10 mouse cellular contexts compared by ENCODE assay signal in the genomic region with DNA sequence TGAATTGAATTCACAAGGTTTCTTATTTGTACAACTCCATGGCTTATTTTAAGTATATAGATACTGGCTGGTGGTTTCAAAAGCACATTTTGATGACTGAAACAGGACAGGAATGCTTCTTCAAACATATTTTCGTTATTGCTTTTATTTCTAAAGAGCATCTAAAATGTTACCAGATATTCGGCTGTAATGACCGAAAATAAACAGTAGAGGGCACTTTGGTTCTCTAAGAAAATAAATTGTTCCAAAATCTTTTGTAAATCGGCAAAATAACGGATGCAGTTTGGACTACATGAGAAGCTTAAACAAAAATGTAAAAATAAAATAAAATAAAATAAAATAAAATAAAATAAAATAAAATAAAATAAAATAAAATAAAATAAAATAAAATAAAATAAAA.
DNase-seq lines count a peak whose midpoint lies in the region; ATAC-seq and TF ChIP-seq lines count a peak whose summit lies in the region.
"Had no signal": no experiment of that assay in that cellular context is flagged by ENCODE, and none has a peak within 500 bp of the region (broad histone marks: within the 10 kb centered on the region; RNA-seq: fewer than 3 reads in every experiment).

No protein-coding gene starts in this region.

- H3K4me1 ChIP-seq in kidney, postnatal 0 days (replicated peaks; ENCODE audit: insufficient read depth, low read length), result 0 out of 2 replicates have a peak, but pooled peaks cover 4% of the 10 kb centered on the region
- peaks cover 15% of the 10 kb centered on the region; the same call in 1 of the 2 replicates for H3K4me1 ChIP-seq in G1E (ENCODE audit: insufficient read depth, low read depth, low read length)
- H3K4me1 ChIP-seq in kidney, embryonic 14.5 days (ENCODE audit: control insufficient read depth, insufficient read depth, low read length), result no peaks in the 10 kb centered on the region
- H3K4me1 ChIP-seq: embryonic facial prominence, embryonic 15.5 days had no signal

- H3K9me3 ChIP-seq in kidney, postnatal 0 days (replicated peaks; ENCODE audit: low read length), result no peaks in the 10 kb centered on the region
- no peaks in the 10 kb centered on the region for H3K9me3 ChIP-seq in G1E (replicated peaks)
- H3K9me3 ChIP-seq in kidney, embryonic 14.5 days (ENCODE audit: control insufficient read depth, low read length), result no peaks in the 10 kb centered on the region
- H3K9me3 ChIP-seq: embryonic facial prominence, embryonic 15.5 days had no signal

- no peak overlapping the region for H3K4me2 ChIP-seq in kidney, postnatal 0 days (ENCODE audit: low read length)
- H3K4me2 ChIP-seq in kidney, embryonic 14.5 days (replicated peaks; ENCODE audit: low read depth, low read length), result no peak overlapping the region
- H3K4me2 ChIP-seq: embryonic facial prominence, embryonic 15.5 days had no signal

- H3K36me3 ChIP-seq in kidney, postnatal 0 days (ENCODE audit: insufficient read depth, low read length), result no peaks in the 10 kb centered on the region
- no peaks in the 10 kb centered on the region for H3K36me3 ChIP-seq in G1E (replicated peaks)
- H3K36me3 ChIP-seq in kidney, embryonic 14.5 days (ENCODE audit: control insufficient read depth, insufficient read depth, low read length), result no peaks in the 10 kb centered on the region
- H3K36me3 ChIP-seq: embryonic facial prominence, embryonic 15.5 days had no signal

- no peak overlapping the region for H3K4me3 ChIP-seq in kidney, postnatal 0 days (replicated peaks; ENCODE audit: low read depth, low read length)
- no peak overlapping the region for H3K4me3 ChIP-seq in G1E (ENCODE audit: low read depth, low read length)
- H3K4me3 ChIP-seq in kidney, embryonic 14.5 days (ENCODE audit: low read length), result no peak overlapping the region
- H3K4me3 ChIP-seq: embryonic facial prominence, embryonic 15.5 days; myocyte had no signal

- no peaks in the 10 kb centered on the region for H3K27me3 ChIP-seq in kidney, postnatal 0 days (ENCODE audit: insufficient read depth, low read length)
- no peaks in the 10 kb centered on the region for H3K27me3 ChIP-seq in G1E (ENCODE audit: insufficient read depth, low read length)
- no peaks in the 10 kb centered on the region for H3K27me3 ChIP-seq in kidney, embryonic 14.5 days (ENCODE audit: control insufficient read depth, insufficient read depth, low read length)
- H3K27me3 ChIP-seq: embryonic facial prominence, embryonic 15.5 days had no signal

- no peak overlapping the region for H3K27ac ChIP-seq in kidney, postnatal 0 days
- no peak overlapping the region for H3K27ac ChIP-seq in kidney, embryonic 14.5 days (ENCODE audit: low read depth, low read length)
- H3K27ac ChIP-seq: embryonic facial prominence, embryonic 15.5 days had no signal

- WGBS in kidney, postnatal 0 days, result 17% methylated on average over 5 of the region's 5 CpGs
- whole genome bisulfite sequencing in kidney, embryonic 14.5 days, result 18% methylated on average over 5 of the region's 5 CpGs

- H3K9ac ChIP-seq in kidney, postnatal 0 days (ENCODE audit: low read depth, low read length), result no peak overlapping the region
- H3K9ac ChIP-seq in kidney, embryonic 14.5 days (ENCODE audit: low read depth, low read length), result no peak overlapping the region
- H3K9ac ChIP-seq: embryonic facial prominence, embryonic 15.5 days had no signal

- peak; percentile 71 for TF ChIP-seq CTCF in kidney, postnatal 0 days (IDR thresholded peaks at IDR 0.05; ENCODE audit: low read depth)
- peak; percentile 8; the same call in 1 of the 2 replicates for TF ChIP-seq CTCF in G1E (IDR thresholded peaks at IDR 0.05; ENCODE audit: low read depth, low read length)

- peak; percentile 32 for DNase-seq in CD4-positive, CD25-positive, alpha-beta regulatory T cell, adult 2 months (ENCODE audit: low read depth, low spot score)
- DNase-seq in kidney, postnatal 0 days (ENCODE audit: low spot score), result peak; percentile 77
- DNase-seq in kidney, adult 18-20 months, result no peak
- no peak for DNase-seq in G1E (ENCODE audit: low spot score)
- no peak for DNase-seq in spleen, adult 12 weeks (ENCODE audit: low spot score)

- ATAC-seq in CD4-positive, CD25-positive, alpha-beta regulatory T cell, adult 4 months, result no peak
- no peak for ATAC-seq in kidney, postnatal 0 days (replicated peaks; ENCODE audit: low FRiP score, low read depth)
- no peak for ATAC-seq in G1E (ENCODE audit: extremely low read depth, insufficient number of reproducible peaks, low FRiP score, poor library complexity, severe bottlenecking)
- ATAC-seq in granulocyte monocyte progenitor cell, adult 5-6 weeks (replicated peaks; ENCODE audit: poor library complexity, severe bottlenecking), result 0 out of 2 replicates have a peak, but pooled peaks have one; percentile 23
- ATAC-seq in kidney, embryonic 14.5 days (ENCODE audit: low FRiP score, low TSS enrichment), result no peak

Comparison
In these comparisons a context has a peak if more than half of its experiments do, and no peak if none do; other contexts are left out.
1. DNase-seq: peak in CD4-positive, CD25-positive, alpha-beta regulatory T cell, adult 2 months (single experiment) and kidney, postnatal 0 days (single experiment); none in kidney, adult 18-20 months (single experiment), G1E (single experiment) and spleen, adult 12 weeks (single experiment).